Mouse (Mus musculus): ENCODE results near the gene Tet3. TPM values are rescaled to one million over a fixed set of nuclear protein-coding genes. Genes with fewer than 3 reads are reported as not detected.

The Tet3 gene
- polyA plus RNA-seq, 1 experiment from 2014 or later, result 45.1 TPM

- Histone ChIP-seq H3K36me3 (peaks cover 49% of the 10 kb centered on the region), H3K27ac (replicated peaks) (no peak overlapping the region), H3K4me1 (peaks cover 80% of the 10 kb centered on the region), H3K4me3 (no peak overlapping the region), H3K27me3 (ENCODE audit: low read depth, poor library complexity, severe bottlenecking) (no peaks in the 10 kb centered on the region), H3K9me3 (replicated peaks) (no peaks in the 10 kb centered on the region)
- 89% methylated on average over 9 of the region's 9 CpGs for WGBS
- no peak for DNase-seq (ENCODE audit: low spot score)
Observed at GRCm38 (mm10) chr6:83414601-83415355, 44.1 kb downstream of the Tet3 start.

DNA sequence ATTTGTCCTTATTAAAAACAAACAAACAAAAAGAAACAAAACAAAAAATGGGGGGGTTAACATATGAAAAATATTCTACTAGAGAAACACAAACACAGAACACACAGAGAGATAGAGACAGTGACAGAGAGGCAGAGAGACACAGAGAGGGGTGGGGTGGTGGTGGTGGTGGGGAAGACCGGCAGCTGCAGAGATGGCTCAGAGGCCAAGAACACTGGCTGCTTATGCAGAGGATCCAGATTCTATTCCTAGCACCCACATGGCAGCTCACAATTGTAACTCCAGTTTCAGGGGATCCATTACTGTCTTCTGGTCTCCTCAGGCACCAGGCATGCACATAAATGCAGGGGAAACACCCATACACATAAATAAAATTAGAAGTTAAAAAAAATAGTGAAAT lies 45.2 kb downstream of the Tet3 start:
- 68% methylated on average over 1 of the region's 1 CpGs for WGBS
- H3K36me3 ChIP-seq, result peaks cover 58% of the 10 kb centered on the region
- no peak overlapping the region for H3K4me3 ChIP-seq
- no peak for DNase-seq (ENCODE audit: low spot score)
- H3K4me1 ChIP-seq, result peaks cover 70% of the 10 kb centered on the region
- H3K27me3 ChIP-seq (ENCODE audit: low read depth, poor library complexity, severe bottlenecking), result no peaks in the 10 kb centered on the region
- no peak overlapping the region for H3K27ac ChIP-seq (replicated peaks)
- H3K9me3 ChIP-seq (replicated peaks), result no peaks in the 10 kb centered on the region

- 77% methylated on average over 5 of the region's 5 CpGs for WGBS
- Histone ChIP-seq H3K4me1 (peaks cover 64% of the 10 kb centered on the region), H3K9me3 (replicated peaks) (no peaks in the 10 kb centered on the region), H3K27me3 (ENCODE audit: low read depth, poor library complexity, severe bottlenecking) (no peaks in the 10 kb centered on the region), H3K27ac (replicated peaks) (peak overlapping the region; percentile 28; the same call in 1 of the 2 replicates), H3K4me3 (no peak overlapping the region), H3K36me3 (peaks cover 66% of the 10 kb centered on the region)
- DNase-seq (ENCODE audit: low spot score), result no peak
Observed at GRCm38 (mm10) chr6:83412854-83413401, 46.0 kb downstream of the Tet3 start.

GRCm38 (mm10) chr6:83412362-83412853 lies 46.5 kb downstream of the Tet3 start:
- Histone ChIP-seq H3K36me3 (peaks cover 71% of the 10 kb centered on the region), H3K27me3 (ENCODE audit: low read depth, poor library complexity, severe bottlenecking) (no peaks in the 10 kb centered on the region), H3K9me3 (replicated peaks) (no peaks in the 10 kb centered on the region), H3K27ac (replicated peaks) (0 out of 2 replicates have a peak overlapping the region, but pooled peaks have one; percentile 28), H3K4me1 (peaks cover 61% of the 10 kb centered on the region), H3K4me3 (no peak overlapping the region)
- no peak for DNase-seq (ENCODE audit: low spot score)
- WGBS, result 88% methylated on average over 10 of the region's 10 CpGs

DNA sequence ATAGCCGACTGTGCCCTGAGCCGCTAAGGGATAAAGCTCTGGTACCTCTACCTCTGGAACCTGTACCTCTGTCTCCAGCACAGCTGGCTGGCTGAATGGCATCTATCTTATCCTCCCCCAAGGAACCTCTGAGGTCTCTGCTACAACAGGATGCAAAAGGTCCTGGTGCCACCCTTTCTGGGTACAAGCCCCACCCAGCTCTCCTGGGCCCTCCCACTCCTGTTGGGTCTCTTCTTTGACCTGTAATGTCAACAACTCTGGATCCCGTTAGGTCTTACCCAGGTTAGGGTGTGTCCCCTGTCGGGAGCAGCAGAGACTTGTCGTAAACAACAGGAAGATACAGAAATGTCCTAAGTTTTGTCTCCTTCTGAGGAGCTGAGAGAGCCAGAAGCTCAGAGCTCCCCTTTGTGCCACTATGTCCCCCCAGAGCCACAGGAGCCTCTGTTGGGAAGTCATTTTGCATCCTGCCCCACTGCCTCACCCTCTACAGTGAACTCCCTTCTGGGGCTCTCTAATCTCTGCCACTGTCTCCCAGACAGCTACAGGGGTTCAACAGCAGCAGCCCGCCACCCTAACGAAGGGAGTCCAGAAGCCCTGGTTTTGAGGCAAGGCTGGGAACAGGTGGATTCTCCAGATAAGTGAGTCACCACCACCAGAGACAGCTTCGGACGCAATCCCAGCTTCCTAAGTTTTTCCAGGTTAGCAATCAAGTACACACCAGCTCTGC lies 47.1 kb downstream of the Tet3 start:
- DNase-seq (ENCODE audit: low spot score), result no peak
- Histone ChIP-seq H3K9me3 (replicated peaks) (no peaks in the 10 kb centered on the region), H3K27ac (replicated peaks) (peak overlapping the region; percentile 38; the same call in 1 of the 2 replicates), H3K36me3 (peaks cover 77% of the 10 kb centered on the region), H3K27me3 (ENCODE audit: low read depth, poor library complexity, severe bottlenecking) (no peaks in the 10 kb centered on the region), H3K4me3 (no peak overlapping the region), H3K4me1 (peaks cover 55% of the 10 kb centered on the region)
- WGBS, result 89% methylated on average over 9 of the region's 9 CpGs

DNA sequence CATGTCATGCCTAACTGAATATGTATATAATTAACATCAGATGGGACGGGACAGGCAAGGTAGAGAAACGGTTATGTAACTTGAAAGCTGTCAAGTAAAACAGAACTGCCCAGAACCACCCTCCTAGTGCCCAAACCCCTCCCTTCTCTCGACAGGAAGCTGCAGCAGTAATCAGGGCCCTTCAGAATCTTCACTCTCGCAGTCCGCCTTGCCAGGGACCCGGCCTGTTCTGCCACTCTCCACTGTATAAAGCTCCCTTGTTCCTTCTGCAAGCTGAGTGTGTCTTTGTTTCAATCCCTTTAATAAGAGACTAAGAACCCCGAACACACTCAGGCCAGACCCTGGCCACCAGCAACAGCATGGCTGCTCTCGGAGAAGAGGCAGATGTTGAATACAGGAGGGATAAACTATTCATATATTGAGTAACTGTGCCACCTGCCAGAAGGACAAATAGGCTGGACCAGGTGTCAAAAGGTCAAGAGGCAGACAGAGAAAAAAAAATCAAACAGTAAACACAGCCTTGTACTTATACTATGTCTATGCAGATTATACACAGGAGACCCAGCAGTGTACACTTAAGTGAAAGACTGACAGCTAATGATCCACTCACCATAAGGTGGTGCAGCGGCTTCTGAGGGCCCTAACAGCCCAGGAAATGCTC lies 48.7 kb downstream of the Tet3 start:
- Histone ChIP-seq H3K27ac (replicated peaks) (0 out of 2 replicates have a peak overlapping the region, but pooled peaks have one; percentile 28), H3K27me3 (ENCODE audit: low read depth, poor library complexity, severe bottlenecking) (no peaks in the 10 kb centered on the region), H3K4me3 (no peak overlapping the region), H3K9me3 (replicated peaks) (no peaks in the 10 kb centered on the region), H3K36me3 (peaks cover 82% of the 10 kb centered on the region), H3K4me1 (peaks cover 46% of the 10 kb centered on the region)
- no peak for DNase-seq (ENCODE audit: low spot score)
- WGBS, result 80% methylated on average over 9 of the region's 9 CpGs

- Histone ChIP-seq H3K4me1 (peaks cover 36% of the 10 kb centered on the region), H3K36me3 (peaks cover 82% of the 10 kb centered on the region), H3K27ac (replicated peaks) (no peak overlapping the region), H3K9me3 (replicated peaks) (no peaks in the 10 kb centered on the region), H3K27me3 (ENCODE audit: low read depth, poor library complexity, severe bottlenecking) (no peaks in the 10 kb centered on the region), H3K4me3 (no peak overlapping the region)
- DNase-seq (ENCODE audit: low spot score), result no peak
- WGBS, result 92% methylated on average over 9 of the region's 9 CpGs
Observed at GRCm38 (mm10) chr6:83408510-83408909, 50.4 kb downstream of the Tet3 start.

DNA sequence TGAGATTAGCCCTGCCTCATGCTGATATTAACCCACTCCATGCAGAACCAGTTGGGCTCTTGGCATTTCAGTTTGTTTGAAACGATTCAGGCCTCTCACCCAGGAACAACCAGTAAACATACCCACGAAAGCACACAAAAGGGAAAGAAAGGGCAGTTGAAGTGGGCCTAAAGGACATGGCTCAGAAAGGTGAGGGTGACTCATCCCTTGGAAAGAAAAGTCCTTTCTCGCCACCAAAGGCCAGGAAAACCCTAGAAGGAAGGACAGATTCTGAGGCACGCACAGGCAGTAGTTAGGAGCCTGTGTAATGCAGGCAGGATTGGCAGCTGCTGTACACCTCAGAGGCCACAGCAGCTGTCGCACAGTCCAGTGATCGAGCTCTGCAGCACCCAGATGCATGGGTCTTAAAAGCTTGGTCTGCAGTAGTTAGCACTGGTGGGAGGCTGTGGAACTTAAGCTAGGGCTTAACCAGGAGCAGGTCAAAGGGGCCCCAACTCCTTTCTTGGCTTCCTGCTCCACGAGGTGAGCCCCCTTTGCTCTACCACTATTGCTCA lies 53.3 kb downstream of the Tet3 start:
- WGBS, result 91% methylated on average over 7 of the region's 7 CpGs
- no peak for DNase-seq (ENCODE audit: low spot score)
- Histone ChIP-seq H3K4me1 (peaks cover 7% of the 10 kb centered on the region), H3K9me3 (replicated peaks) (no peaks in the 10 kb centered on the region), H3K27me3 (ENCODE audit: low read depth, poor library complexity, severe bottlenecking) (no peaks in the 10 kb centered on the region), H3K4me3 (no peak overlapping the region), H3K36me3 (peaks cover 90% of the 10 kb centered on the region), H3K27ac (replicated peaks) (no peak overlapping the region)

GRCm38 (mm10) chr6:83404571-83404970 lies 54.3 kb downstream of the Tet3 start:
- Histone ChIP-seq H3K9me3 (replicated peaks) (no peaks in the 10 kb centered on the region), H3K27ac (replicated peaks) (no peak overlapping the region), H3K27me3 (ENCODE audit: low read depth, poor library complexity, severe bottlenecking) (no peaks in the 10 kb centered on the region), H3K36me3 (peaks cover 97% of the 10 kb centered on the region), H3K4me1 (no peaks in the 10 kb centered on the region), H3K4me3 (no peak overlapping the region)
- 96% methylated on average over 13 of the region's 13 CpGs for WGBS
- no peak for DNase-seq (ENCODE audit: low spot score)

DNA sequence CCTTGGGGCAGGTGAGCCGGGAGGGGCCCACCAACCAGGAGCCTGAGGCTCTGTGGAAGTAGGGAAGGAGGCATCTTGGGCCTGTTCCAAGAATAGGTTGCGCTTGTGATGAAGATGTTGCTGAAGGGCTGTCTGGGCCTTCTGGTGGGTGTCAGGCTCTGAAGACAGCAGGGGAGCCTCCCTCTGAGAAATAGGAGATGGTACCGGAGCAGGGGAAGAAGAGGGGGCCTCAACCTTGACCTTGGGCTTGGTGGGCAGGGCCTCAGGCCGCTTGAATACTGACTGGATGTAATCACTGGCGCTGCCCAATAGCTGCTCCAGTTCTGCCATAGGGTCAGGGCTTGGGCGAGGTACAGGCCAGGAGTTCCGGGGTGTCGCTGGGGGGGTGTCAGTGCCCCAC lies 55.4 kb downstream of the Tet3 start:
- peaks cover 99% of the 10 kb centered on the region for H3K36me3 ChIP-seq
- no peak overlapping the region for H3K27ac ChIP-seq (replicated peaks)
- WGBS, result 97% methylated on average over 8 of the region's 8 CpGs
- H3K4me3 ChIP-seq, result no peak overlapping the region
- DNase-seq (ENCODE audit: low spot score), result no peak
- H3K27me3 ChIP-seq (ENCODE audit: low read depth, poor library complexity, severe bottlenecking), result no peaks in the 10 kb centered on the region
- H3K4me1 ChIP-seq, result no peaks in the 10 kb centered on the region
- no peaks in the 10 kb centered on the region for H3K9me3 ChIP-seq (replicated peaks)

DNA sequence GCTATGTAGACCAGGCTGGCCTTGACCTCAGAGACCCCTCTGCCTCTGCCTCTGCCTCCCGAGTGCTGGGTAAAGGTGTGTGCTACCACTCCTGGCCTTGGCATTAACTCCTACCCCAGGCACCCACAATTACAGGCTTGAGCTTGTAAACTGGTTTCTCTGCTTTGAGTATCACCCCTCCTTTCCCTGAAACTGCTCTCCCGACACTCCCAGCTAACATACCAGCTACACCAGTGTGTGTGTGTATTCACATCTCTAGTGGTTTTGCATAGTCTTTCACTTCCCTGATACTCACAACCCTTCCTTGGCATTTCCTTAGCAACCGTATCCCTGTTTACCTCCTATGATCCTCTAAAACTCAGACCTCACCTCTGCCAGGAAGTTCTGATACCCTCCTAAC lies 59.1 kb downstream of the Tet3 start:
- WGBS, result 85% methylated on average over 3 of the region's 3 CpGs
- no peak for DNase-seq (ENCODE audit: low spot score)
- no peaks in the 10 kb centered on the region for H3K27me3 ChIP-seq (ENCODE audit: low read depth, poor library complexity, severe bottlenecking)
- H3K4me1 ChIP-seq, result no peaks in the 10 kb centered on the region
- no peak overlapping the region for H3K4me3 ChIP-seq
- peaks cover 100% of the 10 kb centered on the region for H3K36me3 ChIP-seq
- H3K27ac ChIP-seq (replicated peaks), result no peak overlapping the region
- no peaks in the 10 kb centered on the region for H3K9me3 ChIP-seq (replicated peaks)

GRCm38 (mm10) chr6:83397728-83398127 lies 61.2 kb downstream of the Tet3 start:
- Histone ChIP-seq H3K27me3 (ENCODE audit: low read depth, poor library complexity, severe bottlenecking) (no peaks in the 10 kb centered on the region), H3K4me3 (no peak overlapping the region), H3K9me3 (replicated peaks) (no peaks in the 10 kb centered on the region), H3K27ac (replicated peaks) (no peak overlapping the region), H3K4me1 (no peaks in the 10 kb centered on the region), H3K36me3 (peaks cover 100% of the 10 kb centered on the region)
- WGBS, result 89% methylated on average over 8 of the region's 8 CpGs
- no peak for DNase-seq (ENCODE audit: low spot score)

All from midbrain, embryonic 10.5 days (tissue).